9 mouse cellular contexts compared by ENCODE assay signal in genomic region chr16:55887814-55888583, GRCm38 (mm10). TPM values are rescaled to one million over a fixed set of nuclear protein-coding genes. Genes with fewer than 3 reads are reported as not detected.
A peak's percentile ranks its signal among the peaks of the same experiment; 100 is the strongest.
DNase-seq lines count a peak whose midpoint lies in the region; ATAC-seq and TF ChIP-seq lines count a peak whose summit lies in the region.
"Had no signal": no experiment of that assay in that cellular context is flagged by ENCODE, and none has a peak within 500 bp of the region (broad histone marks: within the 10 kb centered on the region; RNA-seq: fewer than 3 reads in every experiment).

No protein-coding gene starts in this region.

- 67% methylated on average over 7 of the region's 7 CpGs for WGBS in cerebellum, adult 2 months
- WGBS in midbrain, embryonic 13.5 days: 61% methylated on average over 7 of the region's 7 CpGs
- 63% methylated on average over 7 of the region's 7 CpGs for WGBS in midbrain, embryonic 16.5 days
- WGBS in liver, embryonic 11.5 days: 40% methylated on average over 7 of the region's 7 CpGs

- ATAC-seq in midbrain, embryonic 13.5 days: 0 out of 2 replicates have a peak, but pooled peaks have one; percentile 59
- no peak for ATAC-seq in midbrain, embryonic 16.5 days
- peak; percentile 23; the same call in 1 of the 2 replicates for ATAC-seq in liver, embryonic 11.5 days (replicated peaks; ENCODE audit: low FRiP score)

- no peak for TF ChIP-seq POLR2A in cerebellum, adult 2 months (IDR thresholded peaks at IDR 0.05; ENCODE audit: borderline replicate concordance, insufficient read depth, low read length)

- H3K27ac ChIP-seq in cerebellum, adult 2 months (ENCODE audit: insufficient read depth, low read length): no peak overlapping the region
- H3K27ac ChIP-seq in midbrain, embryonic 13.5 days: no peak overlapping the region
- no peak overlapping the region for H3K27ac ChIP-seq in midbrain, embryonic 16.5 days (ENCODE audit: low read length)
- no peak overlapping the region for H3K27ac ChIP-seq in liver, embryonic 11.5 days (ENCODE audit: low read depth, low read length)
- H3K27ac ChIP-seq: embryonic facial prominence, embryonic 15.5 days had no signal

- peaks cover 31% of the 10 kb centered on the region for H3K36me3 ChIP-seq in midbrain, embryonic 13.5 days
- H3K36me3 ChIP-seq in midbrain, embryonic 16.5 days (ENCODE audit: control insufficient read depth, insufficient read depth, low read length): peaks cover 14% of the 10 kb centered on the region; the same call in 1 of the 2 replicates
- H3K36me3 ChIP-seq in liver, embryonic 11.5 days (ENCODE audit: control insufficient read depth, insufficient read depth, low read length): no peaks in the 10 kb centered on the region; the same call in 1 of the 2 replicates
- H3K36me3 ChIP-seq: embryonic facial prominence, embryonic 15.5 days had no signal

- no peaks in the 10 kb centered on the region for H3K27me3 ChIP-seq in cerebellum, adult 2 months (ENCODE audit: control insufficient read depth, insufficient read depth, low read length)
- H3K27me3 ChIP-seq in midbrain, embryonic 13.5 days: no peaks in the 10 kb centered on the region
- no peaks in the 10 kb centered on the region for H3K27me3 ChIP-seq in midbrain, embryonic 16.5 days (ENCODE audit: control insufficient read depth, insufficient read depth, low read depth, low read length)
- H3K27me3 ChIP-seq in liver, embryonic 11.5 days (replicated peaks; ENCODE audit: control insufficient read depth, insufficient read depth, low read length): no peaks in the 10 kb centered on the region
- H3K27me3 ChIP-seq: embryonic facial prominence, embryonic 15.5 days had no signal

- H3K9me3 ChIP-seq in midbrain, embryonic 13.5 days: no peaks in the 10 kb centered on the region
- H3K9me3 ChIP-seq in midbrain, embryonic 16.5 days (replicated peaks; ENCODE audit: control insufficient read depth, low read length, poor library complexity, severe bottlenecking): no peaks in the 10 kb centered on the region
- H3K9me3 ChIP-seq in liver, embryonic 11.5 days (ENCODE audit: control insufficient read depth, low read length): no peaks in the 10 kb centered on the region
- H3K9me3 ChIP-seq: embryonic facial prominence, embryonic 15.5 days had no signal

- no peaks in the 10 kb centered on the region for H3K4me1 ChIP-seq in cerebellum, adult 2 months (ENCODE audit: control insufficient read depth, insufficient read depth, low read length)
- H3K4me1 ChIP-seq in midbrain, embryonic 13.5 days (replicated peaks): no peaks in the 10 kb centered on the region
- H3K4me1 ChIP-seq in midbrain, embryonic 16.5 days (ENCODE audit: control insufficient read depth, insufficient read depth, low read length): no peaks in the 10 kb centered on the region; the same call in 1 of the 2 replicates
- peaks cover 9% of the 10 kb centered on the region for H3K4me1 ChIP-seq in liver, embryonic 11.5 days (replicated peaks; ENCODE audit: control insufficient read depth, insufficient read depth, low read length)
- H3K4me1 ChIP-seq: embryonic facial prominence, embryonic 15.5 days had no signal

- TF ChIP-seq CTCF in cerebellum, adult 2 months (IDR thresholded peaks at IDR 0.05; ENCODE audit: borderline replicate concordance, insufficient read depth, low read depth, low read length): peak; percentile 36; the same call in 1 of the 2 replicates

- H3K9ac ChIP-seq in midbrain, embryonic 13.5 days (replicated peaks): no peak overlapping the region
- no peak overlapping the region for H3K9ac ChIP-seq in midbrain, embryonic 16.5 days (ENCODE audit: low read depth, low read length)
- H3K9ac ChIP-seq in liver, embryonic 11.5 days (ENCODE audit: low read depth, low read length): no peak overlapping the region
- H3K9ac ChIP-seq: embryonic facial prominence, embryonic 15.5 days had no signal

- DNase-seq in cerebellum, adult 2 months: no peak
- no peak for DNase-seq in cerebellum, postnatal 14 days
- no peak for DNase-seq in liver, embryonic 11.5 days (ENCODE audit: low spot score)
- DNase-seq in thymus, postnatal 14 days: peak; percentile 54
- DNase-seq in urinary bladder, adult 2 months (ENCODE audit: low spot score): no peak
- DNase-seq in kidney, adult 8-10 months: no peak

- H3K4me3 ChIP-seq in cerebellum, adult 2 months (replicated peaks; ENCODE audit: insufficient read depth, low read depth, low read length): no peak overlapping the region
- no peak overlapping the region for H3K4me3 ChIP-seq in midbrain, embryonic 13.5 days (replicated peaks)
- H3K4me3 ChIP-seq in midbrain, embryonic 16.5 days (ENCODE audit: low read depth, low read length): no peak overlapping the region
- no peak overlapping the region for H3K4me3 ChIP-seq in liver, embryonic 11.5 days (ENCODE audit: low read depth, low read length)
- H3K4me3 ChIP-seq: embryonic facial prominence, embryonic 15.5 days had no signal

- H3K4me2 ChIP-seq in midbrain, embryonic 13.5 days (replicated peaks): no peak overlapping the region
- no peak overlapping the region for H3K4me2 ChIP-seq in midbrain, embryonic 16.5 days (ENCODE audit: low read length)
- no peak overlapping the region for H3K4me2 ChIP-seq in liver, embryonic 11.5 days
- H3K4me2 ChIP-seq: embryonic facial prominence, embryonic 15.5 days had no signal

RNA-seq across cellular contexts. Expression of gene Nxpe3, which starts 7.1 kb away (rescaled TPM):
- 11.1 and 13.1 TPM in 2 replicates for polyA plus RNA-seq in cerebellum, adult 2 months (2012; rRNA removed)
- 1.1 and 1.5 TPM in 2 replicates for polyA plus RNA-seq in midbrain, embryonic 13.5 days (2015; fragmentation: Nextera tagmentation; extraction: Ambion mirVana)
- polyA plus RNA-seq in midbrain, embryonic 16.5 days (2015; fragmentation: Nextera tagmentation; extraction: Ambion mirVana): 1.8 and 2.0 TPM in 2 replicates
- 0.73 and 0.93 TPM in 2 replicates for polyA plus RNA-seq in liver, embryonic 11.5 days (2014; fragmentation: Nextera tagmentation; extraction: Ambion mirVana)
- polyA plus RNA-seq in urinary bladder, adult 2 months (2012; rRNA removed): 3.9 and 4.4 TPM in 2 replicates

RNA-seq across cellular contexts. Expression of gene Cep97, which starts 46.7 kb away (rescaled TPM):
- polyA plus RNA-seq in cerebellum, adult 2 months (2012; rRNA removed): 9.9 and 11.5 TPM in 2 replicates
- polyA plus RNA-seq in midbrain, embryonic 13.5 days (2015; fragmentation: Nextera tagmentation; extraction: Ambion mirVana): 17.2 and 17.8 TPM in 2 replicates
- 12.1 and 12.2 TPM in 2 replicates for polyA plus RNA-seq in midbrain, embryonic 16.5 days (2015; fragmentation: Nextera tagmentation; extraction: Ambion mirVana)
- polyA plus RNA-seq in liver, embryonic 11.5 days (2014; fragmentation: Nextera tagmentation; extraction: Ambion mirVana): 8.9 and 9.3 TPM in 2 replicates
- polyA plus RNA-seq in urinary bladder, adult 2 months (2012; rRNA removed): 3.0 and 3.7 TPM in 2 replicates

RNA-seq across cellular contexts. Expression of gene Nfkbiz, which starts 49.3 kb away (rescaled TPM):
- polyA plus RNA-seq in cerebellum, adult 2 months (2012; rRNA removed): 5.1 and 5.8 TPM in 2 replicates
- polyA plus RNA-seq in midbrain, embryonic 13.5 days (2015; fragmentation: Nextera tagmentation; extraction: Ambion mirVana): 0.89 and 0.98 TPM in 2 replicates
- 1.1 and 1.3 TPM in 2 replicates for polyA plus RNA-seq in midbrain, embryonic 16.5 days (2015; fragmentation: Nextera tagmentation; extraction: Ambion mirVana)
- 4.5 and 4.6 TPM in 2 replicates for polyA plus RNA-seq in liver, embryonic 11.5 days (2014; fragmentation: Nextera tagmentation; extraction: Ambion mirVana)
- polyA plus RNA-seq in urinary bladder, adult 2 months (2012; rRNA removed): 10.3 and 10.8 TPM in 2 replicates
